Mouse (Mus musculus) adrenal gland, postnatal 36 days (tissue): ENCODE results near the gene Vmn2r42. TPM values are rescaled to one million over a fixed set of nuclear protein-coding genes. Genes with fewer than 3 reads are reported as not detected.
"Not testable (repeated sequence)": the region's sequence is repeated elsewhere in the genome, so short reads cannot be mapped to it uniquely, and the experiment has no call there.

Experiments used
- DNase-seq, 2 experiments: peaks; one replicate each; pipeline ENCODE4 v3.0.0; 2021; ENCODE audit warnings: mixed read lengths in 1 of 2
- long read RNA-seq, 2 experiments: library from polyadenylated mRNA; stranded (forward); transcript quantifications; one replicate each; pipeline ENCODE4 v2.0.0; 2021; ENCODE audit warnings: borderline sequencing depth in 2 of 2
- total RNA-seq, 2 experiments: library from RNA; stranded (reverse); gene quantifications; 2 replicates each; pipeline ENCODE4 v1.2.3; 2021

The Vmn2r42 gene
- not detected for total RNA-seq
- long read RNA-seq, experiment 1: 0 reads
- long read RNA-seq, experiment 2: 0 reads

DNA sequence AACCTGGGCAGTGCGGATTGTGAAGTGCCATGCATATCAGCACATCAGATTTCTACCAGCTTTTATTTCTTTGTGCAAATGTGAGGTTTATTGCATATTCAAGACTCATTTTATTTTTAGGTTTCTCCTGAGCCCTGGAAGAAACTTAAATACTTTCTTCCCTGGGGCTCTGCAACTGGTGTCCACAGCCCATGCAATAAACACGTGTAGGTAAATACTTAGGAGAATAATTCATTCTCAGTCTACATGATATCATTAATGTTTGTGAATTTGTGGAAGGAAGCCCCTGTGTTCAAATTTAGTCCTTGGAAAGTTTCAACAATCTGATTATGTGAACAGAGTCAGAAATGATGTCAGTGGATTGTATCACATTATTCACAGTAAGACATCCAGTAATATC lies at the start of gene Vmn2r42:
Gene Vmn2r42, minus strand, starts transcription at position 101 of the 400 bp plus-strand sequence.
- not testable (repeated sequence) for DNase-seq

DNA sequence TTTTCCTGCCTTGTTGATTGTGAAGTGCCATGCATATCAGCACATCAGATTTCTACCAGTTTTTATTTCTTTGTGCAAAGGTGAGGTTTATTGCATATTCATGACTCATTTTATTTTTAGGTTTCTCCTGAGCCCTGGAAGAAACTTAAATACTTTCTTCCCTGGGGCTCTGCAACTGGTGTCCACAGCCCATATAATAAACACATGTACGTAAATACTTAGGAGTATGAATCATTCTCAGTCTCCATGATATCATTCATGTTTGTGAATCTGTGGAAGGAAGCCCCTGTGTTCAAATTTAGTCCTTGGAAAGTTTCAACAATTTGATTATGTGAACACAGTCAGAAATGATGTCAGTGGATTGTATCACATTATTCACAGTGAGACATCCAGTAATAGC lies 38.6 kb downstream of the Vmn2r42 start, which contains the start of gene Vmn2r41:
Gene Vmn2r41, minus strand, starts transcription at position 101 of the 400 bp plus-strand sequence.
- DNase-seq: not testable (repeated sequence)

Other genes starting within 250 kb of the Vmn2r42 start
- not detected for gene Vmn2r41, start 38.7 kb downstream of the Vmn2r42 start, total RNA-seq
- gene Vmn2r43, start 60.3 kb upstream of the Vmn2r42 start, total RNA-seq: not detected
- not detected for gene Vmn2r44, start 183.0 kb upstream of the Vmn2r42 start, total RNA-seq